Mouse (Mus musculus) forebrain, embryonic 15.5 days (tissue): ENCODE measurements around the gene Ankzf1. TPM values are rescaled to one million over a fixed set of nuclear protein-coding genes. Genes with fewer than 3 reads are reported as not detected.

Experiments used
- ATAC-seq: fragments of 200-750 bp; cut with Nextera tagmentation; replicated peaks from 2 replicates; pipeline ENCODE4 v1.8.0; 2017; ENCODE audit warnings: mild to moderate bottlenecking, moderate TSS enrichment, moderate library complexity
- H3K27ac ChIP-seq: fragments of 300-500 bp; sonication (generic); replicated peaks from 2 replicates; pipeline ENCODE4 v1.5.1; 2015; ENCODE audit warnings: mild to moderate bottlenecking, inconsistent platforms
- H3K27me3 ChIP-seq: fragments of 300-500 bp; sonication (generic); 2 replicates; pipeline ENCODE4 v1.6.1; 2015; ENCODE audit warnings: inconsistent platforms
- H3K36me3 ChIP-seq: fragments of 300-500 bp; sonication (generic); 2 replicates; pipeline ENCODE4 v1.6.1; 2015; ENCODE audit warnings: mild to moderate bottlenecking, inconsistent platforms
- H3K4me1 ChIP-seq: fragments of 300-500 bp; sonication (generic); 2 replicates; pipeline ENCODE4 v1.6.1; 2015; ENCODE audit warnings: inconsistent platforms
- H3K4me2 ChIP-seq: fragments of 300-500 bp; sonication (generic); replicated peaks from 2 replicates; pipeline ENCODE4 v1.6.1; 2015; ENCODE audit warnings: mild to moderate bottlenecking, inconsistent platforms
- H3K4me3 ChIP-seq: fragments of 300-500 bp; sonication (generic); 2 replicates; pipeline ENCODE4 v1.5.1; 2015; ENCODE audit warnings: mild to moderate bottlenecking, inconsistent platforms
- H3K9ac ChIP-seq: fragments of 300-500 bp; sonication (generic); replicated peaks from 2 replicates; pipeline ENCODE4 v1.6.1; 2015; ENCODE audit warnings: mild to moderate bottlenecking, inconsistent platforms
- H3K9me3 ChIP-seq: fragments of 300-500 bp; sonication (generic); 2 replicates; pipeline ENCODE4 v1.6.1; 2016; ENCODE audit warnings: inconsistent platforms
- WGBS: fragments of 180-500 bp; shearing (Covaris S2); methylation state at CpG from one replicate; pipeline ENCODE4 v1.1.7; 2015; ENCODE audit warnings: mixed read lengths; 5-methylcytosine and 5-hydroxymethylcytosine counted together
- polyA plus RNA-seq: library from polyadenylated mRNA; unstranded; fragments of >200 nt; fragmentation: Nextera tagmentation; extraction: Ambion mirVana; gene quantifications from 2 replicates; pipeline ENCODE4 v1.2.1, GENCODE M21; 2015

Gene Ankzf1
- 26.3 and 28.6 TPM in 2 replicates for polyA plus RNA-seq

GRCm38 (mm10) chr1:75191622-75192402, at the start of gene Ankzf1, which contains the start of gene Atg9a:
Gene Ankzf1 (plus strand): TSS chr1:75192151.
Gene Atg9a (minus strand): TSS chr1:75192196.
- peak; percentile 100 for ATAC-seq

GRCm38 (mm10) chr1:75142301-75143261, 49.4 kb upstream of the Ankzf1 start, which contains the start of the genes Cnppd1 and Retreg2:
Gene Cnppd1 (minus strand): TSS chr1:75142711.
Gene Retreg2 (plus strand): TSS chr1:75142778.
- Histone ChIP-seq H3K27ac (peak within 1 kb of the TSS; percentile 98), H3K4me1 (peaks cover 32% of the 10 kb centered on the region), H3K9me3 (no peaks in the 10 kb centered on the region), H3K27me3 (no peaks in the 10 kb centered on the region), H3K4me2 (peak within 1 kb of the TSS; percentile 89), H3K4me3 (peak within 1 kb of the TSS; percentile 90), H3K9ac (peak within 1 kb of the TSS; percentile 96), H3K36me3 (peaks cover 47% of the 10 kb centered on the region)
- peak; percentile 91 for ATAC-seq
- whole genome bisulfite sequencing, result under 1% methylated on average over 91 of the region's 91 CpGs

More at GRCm38 (mm10) chr1:75191622-75192402, at the start of gene Ankzf1, which contains the start of gene Atg9a:
- Histone ChIP-seq H3K4me3 (peak within 1 kb of the TSS; percentile 79), H3K9me3 (no peaks in the 10 kb centered on the region), H3K9ac (peak within 1 kb of the TSS; percentile 90), H3K4me1 (peaks cover 24% of the 10 kb centered on the region), H3K4me2 (peak within 1 kb of the TSS; percentile 94), H3K27ac (peak within 1 kb of the TSS; percentile 94), H3K36me3 (peaks cover 38% of the 10 kb centered on the region), H3K27me3 (no peaks in the 10 kb centered on the region)
- under 1% methylated on average over 54 of the region's 56 CpGs for WGBS

- H3K9me3 ChIP-seq, result no peaks in the 10 kb centered on the region
- peaks cover 23% of the 10 kb centered on the region for H3K4me1 ChIP-seq
- H3K27me3 ChIP-seq, result no peaks in the 10 kb centered on the region
- H3K36me3 ChIP-seq, result peaks cover 40% of the 10 kb centered on the region
- H3K27ac ChIP-seq, result no peak overlapping the region
- H3K9ac ChIP-seq, result no peak overlapping the region
- no peak for ATAC-seq
- no peak overlapping the region for H3K4me2 ChIP-seq
- 96% methylated on average over 3 of the region's 3 CpGs for WGBS
- no peak overlapping the region for H3K4me3 ChIP-seq
Measured at GRCm38 (mm10) chr1:75145589-75145988, 46.4 kb upstream of the Ankzf1 start.

- Histone ChIP-seq H3K4me3 (no peak overlapping the region), H3K27me3 (no peaks in the 10 kb centered on the region), H3K27ac (no peak overlapping the region), H3K36me3 (peaks cover 40% of the 10 kb centered on the region), H3K4me1 (peaks cover 16% of the 10 kb centered on the region), H3K4me2 (no peak overlapping the region), H3K9ac (no peak overlapping the region), H3K9me3 (no peaks in the 10 kb centered on the region)
- no peak for ATAC-seq
- WGBS, result 85% methylated on average over 7 of the region's 7 CpGs
Measured at GRCm38 (mm10) chr1:75147411-75148135, 44.4 kb upstream of the Ankzf1 start.

- H3K4me3 ChIP-seq, result no peak overlapping the region
- H3K27me3 ChIP-seq, result no peaks in the 10 kb centered on the region
- no peak overlapping the region for H3K4me2 ChIP-seq
- H3K36me3 ChIP-seq, result peaks cover 40% of the 10 kb centered on the region
- H3K9ac ChIP-seq, result no peak overlapping the region
- no peaks in the 10 kb centered on the region for H3K9me3 ChIP-seq
- WGBS, result 89% methylated on average over 4 of the region's 4 CpGs
- H3K4me1 ChIP-seq, result peaks cover 9% of the 10 kb centered on the region
- no peak for ATAC-seq
- no peak overlapping the region for H3K27ac ChIP-seq
Measured at GRCm38 (mm10) chr1:75148727-75149126, 43.2 kb upstream of the Ankzf1 start.

GRCm38 (mm10) chr1:75155837-75156236, 36.1 kb upstream of the Ankzf1 start:
- no peak for ATAC-seq
- H3K4me1 ChIP-seq, result no peaks in the 10 kb centered on the region
- H3K9ac ChIP-seq, result no peak overlapping the region
- WGBS, result 59% methylated on average over 3 of the region's 3 CpGs
- no peaks in the 10 kb centered on the region for H3K36me3 ChIP-seq
- H3K4me3 ChIP-seq, result no peak overlapping the region
- no peak overlapping the region for H3K4me2 ChIP-seq
- H3K27ac ChIP-seq, result no peak overlapping the region
- H3K27me3 ChIP-seq, result no peaks in the 10 kb centered on the region
- H3K9me3 ChIP-seq, result no peaks in the 10 kb centered on the region

- no peak overlapping the region for H3K4me2 ChIP-seq
- no peak overlapping the region for H3K9ac ChIP-seq
- H3K4me3 ChIP-seq, result no peak overlapping the region
- H3K27ac ChIP-seq, result no peak overlapping the region
- H3K4me1 ChIP-seq, result no peaks in the 10 kb centered on the region
- ATAC-seq, result no peak
- H3K9me3 ChIP-seq, result no peaks in the 10 kb centered on the region
- H3K27me3 ChIP-seq, result no peaks in the 10 kb centered on the region
- no peaks in the 10 kb centered on the region for H3K36me3 ChIP-seq
Measured at GRCm38 (mm10) chr1:75158990-75159389, 33.0 kb upstream of the Ankzf1 start.

- no peak overlapping the region for H3K4me3 ChIP-seq
- H3K27me3 ChIP-seq, result no peaks in the 10 kb centered on the region
- WGBS, result 65% methylated on average over 5 of the region's 5 CpGs
- no peak for ATAC-seq
- H3K4me2 ChIP-seq, result no peak overlapping the region
- no peaks in the 10 kb centered on the region for H3K36me3 ChIP-seq
- no peaks in the 10 kb centered on the region for H3K4me1 ChIP-seq
- no peaks in the 10 kb centered on the region for H3K9me3 ChIP-seq
- H3K27ac ChIP-seq, result no peak overlapping the region
- H3K9ac ChIP-seq, result no peak overlapping the region
Measured at GRCm38 (mm10) chr1:75159540-75160255, 32.3 kb upstream of the Ankzf1 start.

GRCm38 (mm10) chr1:75160256-75160617, 31.7 kb upstream of the Ankzf1 start:
- ATAC-seq, result no peak
- 79% methylated on average over 4 of the region's 4 CpGs for WGBS

GRCm38 (mm10) chr1:75168093-75168471, 23.9 kb upstream of the Ankzf1 start:
- H3K4me1 ChIP-seq, result peaks cover 15% of the 10 kb centered on the region
- peak overlapping the region; percentile 74 for H3K4me3 ChIP-seq
- WGBS, result 10% methylated on average over 7 of the region's 7 CpGs
- peak overlapping the region; percentile 90 for H3K27ac ChIP-seq
- ATAC-seq, result peak; percentile 42
- H3K9ac ChIP-seq, result peak overlapping the region; percentile 66
- no peaks in the 10 kb centered on the region for H3K9me3 ChIP-seq
- no peaks in the 10 kb centered on the region for H3K27me3 ChIP-seq
- peak overlapping the region; percentile 73 for H3K4me2 ChIP-seq
- H3K36me3 ChIP-seq, result peaks cover 27% of the 10 kb centered on the region

More at GRCm38 (mm10) chr1:75160256-75160617, 31.7 kb upstream of the Ankzf1 start:
- H3K4me2 ChIP-seq, result no peak overlapping the region
- H3K4me3 ChIP-seq, result no peak overlapping the region
- no peaks in the 10 kb centered on the region for H3K36me3 ChIP-seq
- no peak overlapping the region for H3K9ac ChIP-seq
- no peaks in the 10 kb centered on the region for H3K4me1 ChIP-seq
- H3K9me3 ChIP-seq, result no peaks in the 10 kb centered on the region
- H3K27me3 ChIP-seq, result no peaks in the 10 kb centered on the region
- H3K27ac ChIP-seq, result no peak overlapping the region
